Comparison of ENCODE assay signal across 9 mouse cellular contexts in genomic region chr13:99900557-99900892, GRCm38 (mm10). TPM values are rescaled to one million over a fixed set of nuclear protein-coding genes. Genes with fewer than 3 reads are reported as not detected.
A peak's percentile ranks its signal among the peaks of the same experiment; 100 is the strongest.
DNase-seq lines count a peak whose midpoint lies in the region; ATAC-seq and TF ChIP-seq lines count a peak whose summit lies in the region.
"Had no signal": no experiment of that assay in that cellular context is flagged by ENCODE, and none has a peak within 500 bp of the region (broad histone marks: within the 10 kb centered on the region; RNA-seq: fewer than 3 reads in every experiment).

No protein-coding gene starts in this region.

- peaks cover 41% of the 10 kb centered on the region for H3K27me3 ChIP-seq in E14TG2a.4 (ENCODE audit: insufficient read depth, low read length)
- peaks cover 23% of the 10 kb centered on the region for H3K27me3 ChIP-seq in midbrain, postnatal 0 days (ENCODE audit: insufficient read depth, low read length)

- H3K27ac ChIP-seq in midbrain, postnatal 0 days (ENCODE audit: low read depth, low read length): no peak overlapping the region

- peak overlapping the region; percentile 46; the same call in 1 of the 2 replicates for H3K9ac ChIP-seq in midbrain, postnatal 0 days (replicated peaks; ENCODE audit: low read length, poor library complexity, severe bottlenecking)

- peak; percentile 13 to 20 for DNase-seq in cerebellum, postnatal 14 days
- no peak for DNase-seq in cerebellum, adult 8-10 months
- peak; percentile 61 for DNase-seq in embryo, embryonic 11.5 days (ENCODE audit: low read depth, low spot score)
- DNase-seq in heart, postnatal 10 days: peak; percentile 57 to 75
- DNase-seq in kidney, postnatal 4 days: peak; percentile 90 to 92
- DNase-seq in midbrain, postnatal 0 days (ENCODE audit: low spot score): peak; percentile 22
- DNase-seq in layer of hippocampus, adult 11-12 months (ENCODE audit: low spot score): no peak

- H3K9me3 ChIP-seq in E14TG2a.4 (ENCODE audit: low read length): no peaks in the 10 kb centered on the region
- H3K9me3 ChIP-seq in midbrain, postnatal 0 days (ENCODE audit: low read length): no peaks in the 10 kb centered on the region

- WGBS in midbrain, postnatal 0 days: 1% methylated on average over 30 of the region's 30 CpGs

- no peaks in the 10 kb centered on the region for H3K36me3 ChIP-seq in E14TG2a.4 (ENCODE audit: insufficient read depth, low read length)
- H3K36me3 ChIP-seq in midbrain, postnatal 0 days (ENCODE audit: insufficient read depth, low read length): no peaks in the 10 kb centered on the region

- ATAC-seq in midbrain, postnatal 0 days (ENCODE audit: low FRiP score): peak; percentile 44

- no peak for TF ChIP-seq CTCF in E14TG2a.4 (conservative IDR thresholded peaks at IDR 0.05; ENCODE audit: low read length)
- no peak for TF ChIP-seq CTCF in midbrain, postnatal 0 days (IDR thresholded peaks at IDR 0.05)

- intact Hi-C loops in heart, postnatal 10 days (cut with DNase I): no loop called here

- peaks cover 14% of the 10 kb centered on the region for H3K4me1 ChIP-seq in E14TG2a.4 (replicated peaks; ENCODE audit: low read depth, low read length)
- no peaks in the 10 kb centered on the region for H3K4me1 ChIP-seq in midbrain, postnatal 0 days (ENCODE audit: insufficient read depth, low read length)

- H3K4me2 ChIP-seq in midbrain, postnatal 0 days (ENCODE audit: low read depth, low read length, poor library complexity, severe bottlenecking): peak overlapping the region; percentile 65

- peak overlapping the region; percentile 80 for H3K4me3 ChIP-seq in E14TG2a.4 (replicated peaks; ENCODE audit: low read length)
- peak overlapping the region; percentile 38 for H3K4me3 ChIP-seq in midbrain, postnatal 0 days (ENCODE audit: low read depth, low read length)

RNA-seq across cellular contexts. Expression of gene Cartpt, which starts 0.4 kb away (rescaled TPM):
- total RNA-seq in heart, postnatal 10 days (2021): under 1 TPM in 1 of 2 experiments, not detected in 1; 0.29 TPM
- 9.2 and 16.1 TPM in 2 replicates for total RNA-seq in midbrain, postnatal 0 days (2014; rRNA removed)
- polyA plus RNA-seq in midbrain, postnatal 0 days (2015; fragmentation: Nextera tagmentation; extraction: Ambion mirVana): 24.8 and 28.4 TPM in 2 replicates
- polyA plus RNA-seq: C2C12 had no signal

Comparison
In these comparisons a context has a peak if more than half of its experiments do, and no peak if none do; other contexts are left out.
1. DNase-seq: peak in cerebellum, postnatal 14 days (2 of 2), embryo, embryonic 11.5 days (single experiment), heart, postnatal 10 days (2 of 2), kidney, postnatal 4 days (2 of 2) and midbrain, postnatal 0 days (single experiment); none in cerebellum, adult 8-10 months (single experiment) and layer of hippocampus, adult 11-12 months (single experiment).